ENCODE assay signal across 17 mouse cellular contexts in the genomic region with DNA sequence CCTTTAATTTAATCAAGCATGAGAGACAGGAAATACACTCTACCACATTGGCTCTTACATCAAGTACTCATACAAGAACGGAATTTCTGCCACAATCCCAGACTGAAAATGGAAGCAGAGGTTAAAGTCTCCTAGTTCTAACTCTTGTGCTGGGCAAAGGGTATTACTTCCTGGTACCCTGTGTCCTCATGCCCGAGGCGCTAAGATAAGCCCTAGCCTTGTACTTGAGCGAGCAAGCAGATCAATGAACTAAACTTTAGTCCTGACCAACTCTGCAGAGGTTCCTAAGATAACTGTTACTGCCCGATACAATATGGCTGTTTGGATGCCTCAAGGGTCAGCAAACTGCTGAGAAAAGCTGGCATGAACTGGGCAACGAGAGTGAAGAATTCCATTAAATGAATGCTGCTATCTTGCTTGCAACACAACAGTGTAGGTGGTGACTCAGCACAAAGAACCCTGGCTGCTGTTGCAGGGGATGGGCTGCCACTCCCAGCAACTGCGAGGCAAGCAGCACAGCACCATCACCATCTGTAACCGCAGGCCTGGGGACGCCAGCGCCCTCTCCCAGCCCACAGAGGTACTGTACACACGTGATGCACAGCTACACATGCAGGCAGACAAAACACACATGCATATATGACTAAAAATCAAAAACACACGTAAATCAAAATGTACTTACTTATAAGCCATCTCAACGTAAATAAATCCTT. TPM values are rescaled to one million over a fixed set of nuclear protein-coding genes. Genes with fewer than 3 reads are reported as not detected.
DNase-seq lines count a peak whose midpoint lies in the region; ATAC-seq and TF ChIP-seq lines count a peak whose summit lies in the region.
"Had no signal": no experiment of that assay in that cellular context is flagged by ENCODE, and none has a peak within 500 bp of the region (broad histone marks: within the 10 kb centered on the region; RNA-seq: fewer than 3 reads in every experiment).

No protein-coding gene starts in this region.

- TF ChIP-seq POLR2A in small intestine, adult 2 months (IDR thresholded peaks at IDR 0.05; ENCODE audit: low read depth, low read length) = no peak

- no peaks in the 10 kb centered on the region for H3K4me1 ChIP-seq in liver, embryonic 11.5 days (replicated peaks; ENCODE audit: control insufficient read depth, insufficient read depth, low read length)
- no peaks in the 10 kb centered on the region for H3K4me1 ChIP-seq in intestine, postnatal 0 days (replicated peaks; ENCODE audit: control insufficient read depth, insufficient read depth, low read length)
- peaks cover 6% of the 10 kb centered on the region for H3K4me1 ChIP-seq in small intestine, adult 2 months (ENCODE audit: control insufficient read depth, insufficient read depth, insufficient read length, low read length)
- H3K4me1 ChIP-seq: heart, embryonic 13.5 days had no signal

- peak; percentile 52 for TF ChIP-seq CTCF in intestine, postnatal 0 days (IDR thresholded peaks at IDR 0.05; ENCODE audit: low read depth)
- TF ChIP-seq CTCF in small intestine, adult 2 months (IDR thresholded peaks at IDR 0.05; ENCODE audit: extremely low read depth, insufficient read length, insufficient replicate concordance, low read depth, low read length) = no peak

- peaks cover 88% of the 10 kb centered on the region for H3K36me3 ChIP-seq in liver, embryonic 11.5 days (ENCODE audit: control insufficient read depth, insufficient read depth, low read length)
- H3K36me3 ChIP-seq in intestine, postnatal 0 days (ENCODE audit: control insufficient read depth, insufficient read depth) = peaks cover 93% of the 10 kb centered on the region
- H3K36me3 ChIP-seq in small intestine, adult 2 months (ENCODE audit: control insufficient read depth, insufficient read depth, low read length) = peaks cover 71% of the 10 kb centered on the region

- WGBS in liver, embryonic 11.5 days = 88% methylated on average over 13 of the region's 13 CpGs
- 67% methylated on average over 13 of the region's 13 CpGs for WGBS in intestine, postnatal 0 days
- 64% methylated on average over 13 of the region's 13 CpGs for WGBS in small intestine, adult 2 months

- H3K27ac ChIP-seq in liver, embryonic 11.5 days (ENCODE audit: low read depth, low read length) = no peak overlapping the region
- peak overlapping the region; percentile 42; the same call in 1 of the 2 replicates for H3K27ac ChIP-seq in intestine, postnatal 0 days (ENCODE audit: low read depth, low read length)
- H3K27ac ChIP-seq in small intestine, adult 2 months (ENCODE audit: insufficient read depth, low read depth, low read length) = peak overlapping the region; percentile 80
- H3K27ac ChIP-seq: heart, embryonic 13.5 days had no signal

- ATAC-seq in liver, embryonic 11.5 days (replicated peaks; ENCODE audit: low FRiP score) = no peak
- ATAC-seq in intestine, postnatal 0 days = peak; percentile 92
- no peak for ATAC-seq in CD4-positive, CD25-positive, alpha-beta regulatory T cell, adult 4 months
- ATAC-seq: inflammation-experienced regulatory T-cells, adult 6 months had no signal

- no peaks in the 10 kb centered on the region for H3K9me3 ChIP-seq in liver, embryonic 11.5 days (ENCODE audit: control insufficient read depth, low read length)
- H3K9me3 ChIP-seq in intestine, postnatal 0 days (ENCODE audit: control insufficient read depth) = no peaks in the 10 kb centered on the region
- H3K9me3 ChIP-seq: heart, embryonic 13.5 days had no signal

- H3K27me3 ChIP-seq in liver, embryonic 11.5 days (replicated peaks; ENCODE audit: control insufficient read depth, insufficient read depth, low read length) = no peaks in the 10 kb centered on the region
- H3K27me3 ChIP-seq in intestine, postnatal 0 days (replicated peaks; ENCODE audit: control insufficient read depth, insufficient read depth, low read length) = no peaks in the 10 kb centered on the region
- H3K27me3 ChIP-seq in small intestine, adult 2 months (ENCODE audit: control insufficient read depth, insufficient read depth, low read length) = no peaks in the 10 kb centered on the region
- H3K27me3 ChIP-seq: heart, embryonic 13.5 days had no signal

- no peak overlapping the region for H3K4me2 ChIP-seq in liver, embryonic 11.5 days
- H3K4me2 ChIP-seq in intestine, postnatal 0 days (replicated peaks; ENCODE audit: low read depth) = no peak overlapping the region
- H3K4me2 ChIP-seq: heart, embryonic 13.5 days had no signal

- H3K9ac ChIP-seq in liver, embryonic 11.5 days (ENCODE audit: low read depth, low read length) = no peak overlapping the region
- H3K9ac ChIP-seq in intestine, postnatal 0 days (ENCODE audit: low read depth, low read length) = no peak overlapping the region
- H3K9ac ChIP-seq: heart, embryonic 13.5 days had no signal

- DNase-seq in liver = peak; percentile 32
- no peak for DNase-seq in liver, embryonic 11.5 days (ENCODE audit: low spot score)
- peak; percentile 35 for DNase-seq in NIH3T3 (ENCODE audit: low read depth)
- no peak for DNase-seq in urinary bladder, postnatal 25 days (ENCODE audit: low spot score)
- no peak for DNase-seq in gastrocnemius, postnatal 25 days
- DNase-seq: cerebellum, postnatal 25 days; kidney, postnatal 10 days; midbrain, embryonic 14.5 days; thymus, adult 18-20 months had no signal

- H3K4me3 ChIP-seq in liver, embryonic 11.5 days (ENCODE audit: low read depth, low read length) = no peak overlapping the region
- no peak overlapping the region for H3K4me3 ChIP-seq in intestine, postnatal 0 days (ENCODE audit: low read depth, low read length)
- no peak overlapping the region for H3K4me3 ChIP-seq in small intestine, adult 2 months (ENCODE audit: low read depth, low read length)
- H3K4me3 ChIP-seq: heart, embryonic 13.5 days had no signal

RNA-seq across cellular contexts. Expression of a gene that starts 18.2 kb away (rescaled TPM):
- 32.0 and 32.1 TPM in 2 replicates for polyA plus RNA-seq in liver, embryonic 11.5 days (2014; fragmentation: Nextera tagmentation; extraction: Ambion mirVana)
- polyA plus RNA-seq in intestine, postnatal 0 days (2015; fragmentation: Nextera tagmentation; extraction: Ambion mirVana) = 27.3 and 29.6 TPM in 2 replicates
- 4.1 and 10.2 TPM in 2 replicates for polyA plus RNA-seq in small intestine, adult 2 months (2012; rRNA removed)
- polyA plus RNA-seq in CD4-positive, CD25-positive, alpha-beta regulatory T cell, adult 4 months (2017; shearing (Covaris generic)) = 100 to 1,000 TPM in 1 of 2 experiments, 10 to 100 TPM in 1; 86.5 to 118 TPM
- 10 to 100 TPM; 10.6 to 11.5 TPM for total RNA-seq in gastrocnemius, postnatal 25 days (2021)

RNA-seq across cellular contexts. Expression of a gene that starts 21.3 kb away (rescaled TPM):
- 103 and 114 TPM in 2 replicates for polyA plus RNA-seq in liver, embryonic 11.5 days (2014; fragmentation: Nextera tagmentation; extraction: Ambion mirVana)
- 19.5 and 20.3 TPM in 2 replicates for polyA plus RNA-seq in intestine, postnatal 0 days (2015; fragmentation: Nextera tagmentation; extraction: Ambion mirVana)
- 34.9 and 35.3 TPM in 2 replicates for polyA plus RNA-seq in small intestine, adult 2 months (2012; rRNA removed)
- polyA plus RNA-seq in CD4-positive, CD25-positive, alpha-beta regulatory T cell, adult 4 months (2017; shearing (Covaris generic)) = 10 to 100 TPM; 14.3 to 20.0 TPM
- total RNA-seq in gastrocnemius, postnatal 25 days (2021) = 10 to 100 TPM; 18.8 to 20.8 TPM

RNA-seq across cellular contexts. Expression of a gene that starts 36.6 kb away (rescaled TPM):
- 0.39 TPM in 1 of 2 replicates, not detected in the other for polyA plus RNA-seq in liver, embryonic 11.5 days (2014; fragmentation: Nextera tagmentation; extraction: Ambion mirVana)
- 0.05 and 0.12 TPM in 2 replicates for polyA plus RNA-seq in intestine, postnatal 0 days (2015; fragmentation: Nextera tagmentation; extraction: Ambion mirVana)
- 0.23 and 0.62 TPM in 2 replicates for polyA plus RNA-seq in small intestine, adult 2 months (2012; rRNA removed)
- polyA plus RNA-seq in CD4-positive, CD25-positive, alpha-beta regulatory T cell, adult 4 months (2017; shearing (Covaris generic)) = under 1 TPM; 0.59 to 0.81 TPM
- total RNA-seq in gastrocnemius, postnatal 25 days (2021) = not detected
- total RNA-seq: adrenal gland, postnatal 36 days; gastrocnemius, postnatal 4 days; hematopoietic stem cell, adult 5-6 weeks had no signal
- polyA plus RNA-seq: heart, embryonic 13.5 days had no signal

Comparison
In these comparisons a context has a peak if more than half of its experiments do, and no peak if none do; other contexts are left out.
1. DNase-seq: peak in liver (single experiment) and NIH3T3 (single experiment); none in liver, embryonic 11.5 days (single experiment), urinary bladder, postnatal 25 days (single experiment) and gastrocnemius, postnatal 25 days (single experiment).